Mouse (Mus musculus) embryonic facial prominence, embryonic 10.5 days (tissue): ENCODE results near the gene Thpo. TPM values are rescaled to one million over a fixed set of nuclear protein-coding genes. Genes with fewer than 3 reads are reported as not detected.

Experiments
- DNase-seq: peaks from one replicate; pipeline ENCODE4 v3.0.0-alpha.2; 2017; ENCODE audit warnings: low spot score
- H3K27ac ChIP-seq: fragments of 300-500 bp; sonication (generic); replicated peaks from 2 replicates; pipeline ENCODE4 v1.5.1; 2016; ENCODE audit warnings: mild to moderate bottlenecking
- H3K27me3 ChIP-seq: fragments of 300-500 bp; sonication (generic); replicated peaks from 2 replicates; pipeline ENCODE4 v1.6.1; 2016; ENCODE audit warnings: low read depth, mild to moderate bottlenecking; ENCODE audit not compliant: poor library complexity, severe bottlenecking
- H3K36me3 ChIP-seq: fragments of 300-500 bp; sonication (generic); replicated peaks from 2 replicates; pipeline ENCODE4 v1.6.1; 2016; ENCODE audit warnings: mild to moderate bottlenecking, moderate library complexity
- H3K4me1 ChIP-seq: fragments of 300-500 bp; sonication (generic); 2 replicates; pipeline ENCODE4 v1.6.1; 2016
- H3K4me3 ChIP-seq: fragments of 300-500 bp; sonication (generic); 2 replicates; pipeline ENCODE4 v1.5.1; 2016; ENCODE audit warnings: mild to moderate bottlenecking, moderate library complexity
- H3K9me3 ChIP-seq: fragments of 300-500 bp; sonication (generic); 2 replicates; pipeline ENCODE4 v1.6.1; 2016; ENCODE audit warnings: mild to moderate bottlenecking
- WGBS: fragments of 180-500 bp; shearing (Covaris S2); methylation state at CpG from one replicate; pipeline ENCODE4 v1.1.7; 2016; 5-methylcytosine and 5-hydroxymethylcytosine counted together
- polyA plus RNA-seq: library from polyadenylated mRNA; unstranded; fragments of >200 nt; fragmentation: Nextera tagmentation; extraction: Ambion mirVana; gene quantifications from 2 replicates; pipeline ENCODE4 v1.2.1, GENCODE M21; 2016

The Thpo gene
- polyA plus RNA-seq = 0.44 and 0.72 TPM in 2 replicates

DNA sequence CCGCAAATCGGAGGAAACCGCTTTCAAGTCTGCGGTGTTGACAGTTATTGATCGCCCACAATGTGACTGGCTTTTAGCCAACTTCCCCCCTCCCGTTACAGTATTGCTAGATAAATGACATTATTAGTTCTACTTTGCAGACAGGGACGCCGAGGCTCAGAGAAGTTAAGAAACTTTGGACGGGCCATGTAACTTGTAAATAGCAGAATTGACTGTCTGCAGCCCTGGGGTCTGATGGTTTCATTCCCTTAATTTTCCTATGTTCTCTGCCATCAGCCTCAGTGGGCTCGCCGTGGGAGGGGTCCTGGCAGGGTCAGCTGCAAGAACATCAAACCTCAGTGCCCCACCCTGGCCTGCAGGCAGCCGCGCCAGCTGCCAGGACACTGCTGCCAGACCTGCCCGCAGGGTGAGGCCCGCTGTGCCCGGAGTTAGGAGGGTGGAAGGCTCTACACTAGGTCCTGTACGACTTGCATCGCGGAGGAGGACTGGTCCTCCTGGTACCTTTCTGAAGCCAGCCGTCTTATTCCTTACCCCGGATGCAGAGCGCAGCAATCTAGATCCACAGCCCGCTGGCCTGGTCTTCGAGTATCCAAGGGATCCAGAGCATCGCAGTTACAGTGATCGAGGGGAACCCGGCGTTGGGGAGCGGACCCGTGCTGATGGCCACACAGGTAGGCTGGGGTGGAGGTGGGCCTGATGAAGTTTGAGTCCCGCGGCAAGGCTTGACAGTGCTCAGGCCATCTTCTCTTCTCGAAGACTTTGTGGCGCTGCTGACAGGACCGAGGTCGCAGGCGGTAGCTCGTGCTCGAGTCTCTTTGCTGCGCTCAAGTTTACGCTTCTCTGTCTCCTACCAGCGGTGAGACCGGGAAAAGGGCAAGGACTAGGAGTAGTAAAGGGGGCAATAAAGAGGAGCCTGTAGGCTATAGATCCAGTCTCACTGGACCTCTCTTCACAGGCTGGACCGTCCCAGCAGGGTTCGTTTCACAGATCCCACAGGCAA lies at the start of gene Thpo:
Gene Thpo (minus strand): TSS at position 781 of the 1,000 bp plus-strand sequence.
- Histone ChIP-seq H3K27me3 (peaks cover 80% of the 10 kb centered on the region), H3K4me1 (peaks cover 41% of the 10 kb centered on the region), H3K27ac (peak within 1 kb of the TSS; percentile 91), H3K9me3 (no peaks in the 10 kb centered on the region), H3K4me3 (peak within 1 kb of the TSS; percentile 76), H3K36me3 (no peaks in the 10 kb centered on the region)
- 2% methylated on average over 45 of the region's 45 CpGs for WGBS
- DNase-seq = peak; percentile 44

DNA sequence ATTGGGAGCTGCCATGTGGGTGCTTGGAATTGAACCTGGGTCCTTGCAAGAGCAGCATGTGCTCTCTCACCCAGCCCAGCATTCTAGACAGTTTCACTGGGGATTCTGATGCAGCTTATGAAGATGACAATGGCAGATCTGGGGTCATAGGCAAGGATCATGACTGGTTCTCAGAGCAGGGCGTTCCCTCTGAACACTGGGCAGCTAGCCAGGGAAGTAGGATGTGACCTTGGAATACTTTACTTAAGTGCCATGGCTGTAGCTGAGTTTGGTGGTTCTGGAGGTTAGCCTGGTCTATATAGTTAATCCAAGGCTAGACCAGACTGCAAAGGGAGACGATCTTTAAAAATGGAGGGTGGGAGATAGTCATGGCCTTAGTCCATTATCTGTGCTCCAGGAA lies 49.6 kb upstream of the Thpo start:
- H3K9me3 ChIP-seq = no peaks in the 10 kb centered on the region
- H3K36me3 ChIP-seq = no peaks in the 10 kb centered on the region
- WGBS = 89% methylated on average over 2 of the region's 2 CpGs
- H3K27ac ChIP-seq = no peak overlapping the region
- H3K27me3 ChIP-seq = no peaks in the 10 kb centered on the region
- DNase-seq = no peak
- no peaks in the 10 kb centered on the region for H3K4me1 ChIP-seq
- H3K4me3 ChIP-seq = no peak overlapping the region

- Histone ChIP-seq H3K9me3 (no peaks in the 10 kb centered on the region), H3K27me3 (no peaks in the 10 kb centered on the region), H3K27ac (no peak overlapping the region), H3K36me3 (no peaks in the 10 kb centered on the region), H3K4me3 (no peak overlapping the region), H3K4me1 (no peaks in the 10 kb centered on the region)
- no peak for DNase-seq
- 72% methylated on average over 4 of the region's 4 CpGs for WGBS
These were observed 46.9 kb upstream of the Thpo start for GRCm38 (mm10) chr16:20781101-20781630.

GRCm38 (mm10) chr16:20779846-20780245 lies 45.5 kb upstream of the Thpo start:
- Histone ChIP-seq H3K36me3 (no peaks in the 10 kb centered on the region), H3K4me3 (no peak overlapping the region), H3K4me1 (no peaks in the 10 kb centered on the region), H3K27ac (no peak overlapping the region), H3K9me3 (no peaks in the 10 kb centered on the region), H3K27me3 (no peaks in the 10 kb centered on the region)
- 83% methylated on average over 3 of the region's 3 CpGs for WGBS
- no peak for DNase-seq

DNA sequence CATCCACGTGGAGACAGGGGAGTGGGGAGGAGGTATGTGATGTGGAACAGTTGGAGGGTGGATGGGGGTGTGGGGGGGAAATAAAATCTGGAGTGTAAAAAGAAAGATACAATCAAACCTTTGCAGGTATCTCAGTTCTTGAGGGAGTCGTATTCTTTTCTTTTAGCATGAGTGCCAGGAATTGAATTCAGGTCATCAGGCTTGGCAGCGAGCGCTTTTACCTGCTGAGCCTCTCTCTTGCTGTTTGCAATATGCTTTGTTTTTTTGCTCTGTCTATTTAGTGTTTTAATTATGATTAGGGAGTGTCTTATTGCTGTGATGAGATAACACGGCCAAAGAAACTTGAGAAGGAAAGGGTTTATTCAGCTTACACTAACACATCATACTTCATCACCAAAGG lies 40.7 kb upstream of the Thpo start:
- H3K4me1 ChIP-seq = no peaks in the 10 kb centered on the region
- WGBS = 82% methylated on average over 5 of the region's 5 CpGs
- no peaks in the 10 kb centered on the region; the same call in 1 of the 2 replicates for H3K9me3 ChIP-seq
- H3K27me3 ChIP-seq = no peaks in the 10 kb centered on the region
- no peak for DNase-seq
- no peak overlapping the region for H3K27ac ChIP-seq
- no peak overlapping the region for H3K4me3 ChIP-seq
- H3K36me3 ChIP-seq = no peaks in the 10 kb centered on the region

- no peaks in the 10 kb centered on the region for H3K36me3 ChIP-seq
- no peak overlapping the region for H3K4me3 ChIP-seq
- H3K9me3 ChIP-seq = no peaks in the 10 kb centered on the region
- H3K27ac ChIP-seq = no peak overlapping the region
- DNase-seq = peak; percentile 66
- WGBS = 46% methylated on average over 9 of the region's 9 CpGs
- H3K4me1 ChIP-seq = no peaks in the 10 kb centered on the region
- H3K27me3 ChIP-seq = no peaks in the 10 kb centered on the region
These were observed 30.9 kb upstream of the Thpo start for GRCm38 (mm10) chr16:20765244-20765643.

DNA sequence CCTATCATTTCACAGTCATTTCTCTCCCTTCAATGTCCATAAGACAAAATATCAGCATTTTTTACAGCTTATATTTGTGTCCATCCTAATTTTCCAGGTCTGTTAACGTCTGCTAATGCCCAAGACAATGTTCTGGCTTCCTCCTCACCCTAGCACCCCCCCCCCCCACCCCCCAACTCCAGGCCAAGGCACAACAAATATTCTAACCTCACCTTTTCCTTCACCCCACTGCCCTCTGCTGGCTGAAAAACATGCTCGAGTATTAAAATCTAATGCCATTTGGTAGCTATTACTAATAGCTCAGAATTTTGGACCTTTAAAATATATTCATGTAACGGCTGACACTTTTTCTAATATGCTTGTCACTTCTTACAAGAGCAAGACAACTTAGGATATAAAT lies 27.4 kb upstream of the Thpo start:
- Histone ChIP-seq H3K9me3 (no peaks in the 10 kb centered on the region), H3K4me1 (no peaks in the 10 kb centered on the region), H3K36me3 (no peaks in the 10 kb centered on the region), H3K27me3 (no peaks in the 10 kb centered on the region), H3K27ac (no peak overlapping the region), H3K4me3 (no peak overlapping the region)
- peak; percentile 49 for DNase-seq
- 12% methylated on average over 3 of the region's 3 CpGs for WGBS

- H3K4me3 ChIP-seq = no peak overlapping the region
- WGBS = 73% methylated on average over 1 of the region's 1 CpGs
These were observed 23.1 kb upstream of the Thpo start for GRCm38 (mm10) chr16:20757385-20757784.

DNA sequence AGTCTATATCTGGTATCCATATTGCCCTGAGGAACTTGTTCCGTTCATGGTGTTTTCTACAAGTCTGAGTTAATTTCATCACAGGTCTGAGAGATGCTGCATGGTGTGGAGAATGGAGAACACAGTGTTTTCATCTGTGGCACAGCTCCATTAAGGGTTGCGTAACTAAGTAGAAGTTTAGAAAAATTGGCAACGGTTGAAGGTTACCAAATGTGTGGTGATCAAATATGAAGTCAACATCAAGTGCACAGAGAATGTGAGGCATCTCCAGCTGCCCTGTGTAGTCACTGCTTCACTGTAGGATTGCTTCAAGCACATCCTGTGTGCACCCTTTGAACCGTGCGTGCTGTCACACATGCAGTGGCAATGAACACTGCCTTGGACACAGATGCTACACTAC lies 21.7 kb upstream of the Thpo start:
- WGBS = 95% methylated on average over 5 of the region's 5 CpGs
- DNase-seq = no peak
- Histone ChIP-seq H3K27me3 (no peaks in the 10 kb centered on the region), H3K36me3 (no peaks in the 10 kb centered on the region), H3K4me3 (no peak overlapping the region), H3K4me1 (no peaks in the 10 kb centered on the region), H3K27ac (no peak overlapping the region), H3K9me3 (no peaks in the 10 kb centered on the region)

More at GRCm38 (mm10) chr16:20757385-20757784, 23.1 kb upstream of the Thpo start:
- no peaks in the 10 kb centered on the region for H3K4me1 ChIP-seq
- no peaks in the 10 kb centered on the region for H3K27me3 ChIP-seq
- DNase-seq = no peak
- no peaks in the 10 kb centered on the region for H3K36me3 ChIP-seq
- H3K27ac ChIP-seq = no peak overlapping the region
- H3K9me3 ChIP-seq = no peaks in the 10 kb centered on the region

- Histone ChIP-seq H3K27ac (no peak overlapping the region), H3K4me1 (no peaks in the 10 kb centered on the region), H3K9me3 (no peaks in the 10 kb centered on the region), H3K27me3 (no peaks in the 10 kb centered on the region), H3K4me3 (no peak overlapping the region), H3K36me3 (no peaks in the 10 kb centered on the region)
- WGBS = 52% methylated on average over 8 of the region's 8 CpGs
- DNase-seq = no peak
These were observed 16.2 kb upstream of the Thpo start for GRCm38 (mm10) chr16:20750518-20750917.

GRCm38 (mm10) chr16:20746641-20747040 lies 12.3 kb upstream of the Thpo start:
- H3K36me3 ChIP-seq = no peaks in the 10 kb centered on the region
- no peak overlapping the region for H3K27ac ChIP-seq
- no peak for DNase-seq
- no peak overlapping the region for H3K4me3 ChIP-seq
- no peaks in the 10 kb centered on the region for H3K4me1 ChIP-seq
- H3K9me3 ChIP-seq = no peaks in the 10 kb centered on the region
- no peaks in the 10 kb centered on the region for H3K27me3 ChIP-seq
- WGBS = 82% methylated on average over 6 of the region's 6 CpGs

DNA sequence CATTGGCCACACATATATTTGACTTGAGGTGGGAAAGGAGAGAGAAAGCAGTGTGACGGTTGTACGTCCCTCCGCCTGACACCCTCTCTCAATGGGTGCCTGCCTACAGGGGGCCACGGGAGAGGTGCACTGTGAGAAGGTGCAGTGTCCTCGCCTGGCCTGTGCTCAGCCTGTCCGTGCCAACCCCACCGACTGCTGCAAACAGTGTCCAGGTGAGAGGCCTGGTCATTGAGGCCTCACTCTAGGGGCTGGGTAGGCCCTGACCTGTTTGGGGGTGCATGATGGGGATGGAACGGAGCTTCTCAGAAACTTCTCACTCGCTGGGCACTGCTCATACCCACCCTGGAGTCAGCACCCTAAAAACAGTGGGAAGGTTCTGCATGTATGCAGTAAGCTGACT lies 5.5 kb upstream of the Thpo start:
- DNase-seq = no peak
- Histone ChIP-seq H3K27ac (no peak overlapping the region), H3K27me3 (peaks cover 36% of the 10 kb centered on the region), H3K9me3 (no peaks in the 10 kb centered on the region), H3K4me1 (no peaks in the 10 kb centered on the region), H3K4me3 (no peak overlapping the region), H3K36me3 (no peaks in the 10 kb centered on the region)
- WGBS = 90% methylated on average over 9 of the region's 9 CpGs

DNA sequence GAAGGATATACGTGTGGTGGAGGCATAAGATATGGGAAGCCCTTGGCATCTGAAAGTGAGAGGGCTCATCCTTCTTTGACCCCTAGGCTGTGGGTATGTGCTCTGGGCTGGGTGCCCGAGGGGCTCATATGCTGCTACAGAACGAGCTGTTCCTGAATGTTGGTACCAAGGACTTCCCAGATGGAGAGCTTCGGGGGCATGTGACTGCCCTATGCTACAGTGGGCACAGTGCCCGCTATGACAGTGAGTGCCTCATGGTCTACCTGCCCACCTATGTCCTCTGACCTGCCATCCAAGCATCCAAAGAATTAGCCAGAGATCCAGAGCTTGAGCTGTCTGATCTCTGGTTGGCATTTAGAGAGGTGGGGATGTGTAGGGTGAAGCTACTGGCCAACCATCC lies 2.5 kb upstream of the Thpo start:
- H3K27ac ChIP-seq = no peak overlapping the region
- 81% methylated on average over 5 of the region's 5 CpGs for WGBS
- no peak for DNase-seq
- H3K4me3 ChIP-seq = no peak overlapping the region
- H3K4me1 ChIP-seq = peaks cover 26% of the 10 kb centered on the region
- H3K36me3 ChIP-seq = no peaks in the 10 kb centered on the region
- H3K9me3 ChIP-seq = no peaks in the 10 kb centered on the region
- peaks cover 62% of the 10 kb centered on the region for H3K27me3 ChIP-seq
